Mouse (Mus musculus): ENCODE measurements around the gene Fam89b.
"Not testable (repeated sequence)": the region's sequence is repeated elsewhere in the genome, so short reads cannot be mapped to it uniquely, and the experiment has no call there.

The Fam89b gene

GRCm38 (mm10) chr19:5713730-5714129 is 15.7 kb downstream of the Fam89b start:
- peak; percentile 58 to 83 for DNase-seq (ENCODE audit: inconsistent age in 2 of 2, low spot score in 1 of 2)

- DNase-seq (ENCODE audit: inconsistent age in 2 of 2, low spot score in 1 of 2) = no peak
Measured at GRCm38 (mm10) chr19:5713255-5713654, 16.2 kb downstream of the Fam89b start.

GRCm38 (mm10) chr19:5711907-5712460 is 17.5 kb downstream of the Fam89b start:
- DNase-seq (ENCODE audit: inconsistent age in 2 of 2, low spot score in 1 of 2) = peak in 1 of 2 experiments; percentile 36

GRCm38 (mm10) chr19:5711218-5711617 is 18.2 kb downstream of the Fam89b start:
- peak; percentile 76 to 89 for DNase-seq (ENCODE audit: inconsistent age in 2 of 2, low spot score in 1 of 2)

- no peak for DNase-seq (ENCODE audit: inconsistent age in 2 of 2, low spot score in 1 of 2)
Measured at GRCm38 (mm10) chr19:5710581-5710980, 18.9 kb downstream of the Fam89b start.

- no peak for DNase-seq (ENCODE audit: inconsistent age in 2 of 2, low spot score in 1 of 2)
Measured at GRCm38 (mm10) chr19:5710068-5710467, 19.4 kb downstream of the Fam89b start.

GRCm38 (mm10) chr19:5704801-5705571 is 24.5 kb downstream of the Fam89b start:
- no peak for DNase-seq (ENCODE audit: inconsistent age in 2 of 2, low spot score in 1 of 2)

GRCm38 (mm10) chr19:5704163-5704800 is 25.2 kb downstream of the Fam89b start, which contains the start of gene Kcnk7:
Gene Kcnk7, plus strand, starts transcription at chr19:5704367.
- DNase-seq (ENCODE audit: inconsistent age in 2 of 2, low spot score in 1 of 2) = no peak

GRCm38 (mm10) chr19:5695849-5696462 is 33.5 kb downstream of the Fam89b start:
- DNase-seq (ENCODE audit: inconsistent age in 2 of 2, low spot score in 1 of 2) = no peak

- no peak for DNase-seq (ENCODE audit: inconsistent age in 2 of 2, low spot score in 1 of 2)
Measured at GRCm38 (mm10) chr19:5693801-5694200, 35.7 kb downstream of the Fam89b start.

- DNase-seq (ENCODE audit: inconsistent age in 2 of 2, low spot score in 1 of 2) = peak in 1 of 2 experiments; percentile 51
Measured at GRCm38 (mm10) chr19:5692913-5693396, 36.5 kb downstream of the Fam89b start.

GRCm38 (mm10) chr19:5692086-5692912 is 37.2 kb downstream of the Fam89b start:
- DNase-seq (ENCODE audit: inconsistent age in 2 of 2, low spot score in 1 of 2) = peak; percentile 59 to 78

- no peak for DNase-seq (ENCODE audit: inconsistent age in 2 of 2, low spot score in 1 of 2)
Measured at GRCm38 (mm10) chr19:5691601-5692000, 37.9 kb downstream of the Fam89b start.

GRCm38 (mm10) chr19:5690343-5690735 is 39.1 kb downstream of the Fam89b start:
- DNase-seq (ENCODE audit: inconsistent age in 2 of 2, low spot score in 1 of 2) = peak in 1 of 2 experiments; percentile 50

GRCm38 (mm10) chr19:5689565-5690342 is 39.7 kb downstream of the Fam89b start:
- peak; percentile 93 to 97 for DNase-seq (ENCODE audit: inconsistent age in 2 of 2, low spot score in 1 of 2)

GRCm38 (mm10) chr19:5689088-5689428 is 40.4 kb downstream of the Fam89b start:
- DNase-seq (ENCODE audit: inconsistent age in 2 of 2, low spot score in 1 of 2) = no peak

- DNase-seq (ENCODE audit: inconsistent age in 2 of 2, low spot score in 1 of 2) = peak; percentile 99
Measured at GRCm38 (mm10) chr19:5688200-5689087, 41.0 kb downstream of the Fam89b start, which contains the start of the genes Map3k11 and Pcnx3. Gene Map3k11, plus strand, starts transcription at chr19:5688742. Gene Pcnx3, minus strand, starts transcription at chr19:5688908.

GRCm38 (mm10) chr19:5687738-5688137 is 41.7 kb downstream of the Fam89b start:
- DNase-seq (ENCODE audit: inconsistent age in 2 of 2, low spot score in 1 of 2) = peak in 1 of 2 experiments; percentile 55

GRCm38 (mm10) chr19:5686954-5687353 is 42.5 kb downstream of the Fam89b start:
- not testable (repeated sequence) for DNase-seq (ENCODE audit: inconsistent age in 2 of 2, low spot score in 1 of 2)
